ENCODE assay signal across 10 mouse cellular contexts in the genomic region with DNA sequence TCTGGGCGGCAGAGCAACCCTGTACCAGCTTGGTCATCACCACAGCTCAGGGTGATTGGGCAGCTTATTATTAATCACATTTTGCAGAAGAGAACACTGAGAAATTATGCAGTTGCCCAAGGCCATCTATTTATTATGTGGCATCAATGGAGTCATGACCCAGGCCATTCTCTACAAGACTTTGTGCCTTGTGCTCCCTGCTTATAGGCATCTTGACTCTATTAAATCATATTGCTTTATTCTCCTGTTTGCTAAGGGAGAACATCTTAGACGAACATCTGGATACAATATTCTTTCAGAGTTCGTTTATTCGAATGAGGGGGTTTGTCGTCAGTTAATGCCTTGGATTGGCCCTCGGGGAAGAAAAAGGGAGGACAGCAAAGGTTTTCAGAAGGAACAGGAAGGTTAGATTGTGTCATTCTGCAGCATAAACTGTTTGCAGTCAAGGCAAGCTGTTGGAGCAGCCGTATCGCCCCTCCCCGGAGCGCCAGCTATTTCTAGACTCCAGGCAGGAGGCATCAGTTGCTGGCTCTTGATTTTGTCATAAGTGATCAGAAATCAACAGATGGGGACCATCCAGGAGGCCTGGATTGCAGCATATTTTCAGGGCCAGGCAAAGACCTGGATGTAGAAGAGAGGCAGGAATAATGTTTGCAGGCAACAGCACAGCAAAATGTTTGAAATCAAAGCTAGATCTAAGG.
DNase-seq lines count a peak whose midpoint lies in the region; ATAC-seq and TF ChIP-seq lines count a peak whose summit lies in the region.
"Had no signal": no experiment of that assay in that cellular context is flagged by ENCODE, and none has a peak within 500 bp of the region (broad histone marks: within the 10 kb centered on the region; RNA-seq: fewer than 3 reads in every experiment).

No protein-coding gene starts in this region.

- intact Hi-C loops in left cerebral cortex, postnatal 4 days (cut with DNase I), result no loop called here
- intact Hi-C loops in gastrocnemius, postnatal 14 days (cut with DNase I; ENCODE audit: low total_unique reads), result no loop called here

- DNase-seq in left cerebral cortex, postnatal 4 days, result peak; percentile 64
- no peak for DNase-seq in left cerebral cortex, adult 9 months (ENCODE audit: low spot score in 2 of 2)
- DNase-seq in cerebellum, adult 9-11 months, result peak; percentile 95
- DNase-seq in limb, embryonic 14.5 days (ENCODE audit: low spot score), result peak; percentile 60
- no peak for DNase-seq in gastrocnemius, postnatal 14 days
- DNase-seq: heart, adult 2 months had no signal

- no peak for ATAC-seq in hindbrain, embryonic 15.5 days (ENCODE audit: low FRiP score, low read depth)
- peak; percentile 44; the same call in 1 of the 2 replicates for ATAC-seq in limb, embryonic 14.5 days (ENCODE audit: low FRiP score, low read depth)
- ATAC-seq in kidney, embryonic 16.5 days (ENCODE audit: low FRiP score, low TSS enrichment), result no peak
- ATAC-seq: intestine, embryonic 15.5 days had no signal

- no peak overlapping the region for H3K4me2 ChIP-seq in hindbrain, embryonic 15.5 days
- H3K4me2 ChIP-seq in limb, embryonic 14.5 days (replicated peaks; ENCODE audit: low read depth, low read length, severe bottlenecking), result no peak overlapping the region
- no peak overlapping the region for H3K4me2 ChIP-seq in kidney, embryonic 16.5 days (replicated peaks; ENCODE audit: low read depth, low read length)
- H3K4me2 ChIP-seq: intestine, embryonic 15.5 days had no signal

- TF ChIP-seq POLR2A in limb, embryonic 14.5 days (IDR thresholded peaks at IDR 0.05; ENCODE audit: borderline replicate concordance, extremely low read depth, insufficient read depth, insufficient read length), result no peak

- no peak overlapping the region for H3K4me3 ChIP-seq in hindbrain, embryonic 15.5 days
- H3K4me3 ChIP-seq in limb, embryonic 14.5 days (replicated peaks; ENCODE audit: low read length), result no peak overlapping the region
- no peak overlapping the region for H3K4me3 ChIP-seq in kidney, embryonic 16.5 days (ENCODE audit: low read length)
- H3K4me3 ChIP-seq: heart, adult 2 months; intestine, embryonic 15.5 days; midbrain, embryonic 10.5 days had no signal

- H3K27ac ChIP-seq in hindbrain, embryonic 15.5 days (replicated peaks), result 0 out of 2 replicates have a peak overlapping the region, but pooled peaks have one; percentile 30
- 0 out of 2 replicates have a peak overlapping the region, but pooled peaks have one; percentile 30 for H3K27ac ChIP-seq in limb, embryonic 14.5 days (replicated peaks; ENCODE audit: low read depth, low read length)
- H3K27ac ChIP-seq in kidney, embryonic 16.5 days (ENCODE audit: low read length), result no peak overlapping the region
- H3K27ac ChIP-seq: heart, adult 2 months; intestine, embryonic 15.5 days; midbrain, embryonic 10.5 days had no signal

- no peak overlapping the region for H3K9ac ChIP-seq in hindbrain, embryonic 15.5 days
- H3K9ac ChIP-seq in limb, embryonic 14.5 days (ENCODE audit: low read depth, low read length, severe bottlenecking), result no peak overlapping the region
- no peak overlapping the region for H3K9ac ChIP-seq in kidney, embryonic 16.5 days (replicated peaks; ENCODE audit: low read length)
- H3K9ac ChIP-seq: intestine, embryonic 15.5 days had no signal

- H3K4me1 ChIP-seq in hindbrain, embryonic 15.5 days (replicated peaks), result peaks cover 16% of the 10 kb centered on the region
- peaks cover 21% of the 10 kb centered on the region for H3K4me1 ChIP-seq in limb, embryonic 14.5 days (ENCODE audit: control insufficient read depth, insufficient read depth, low read length)
- H3K4me1 ChIP-seq in kidney, embryonic 16.5 days (ENCODE audit: insufficient read depth, low read length), result peaks cover 12% of the 10 kb centered on the region; the same call in 1 of the 2 replicates
- H3K4me1 ChIP-seq: intestine, embryonic 15.5 days; midbrain, embryonic 10.5 days had no signal

- no peaks in the 10 kb centered on the region for H3K9me3 ChIP-seq in hindbrain, embryonic 15.5 days
- H3K9me3 ChIP-seq in limb, embryonic 14.5 days (ENCODE audit: control insufficient read depth, low read length), result no peaks in the 10 kb centered on the region
- no peaks in the 10 kb centered on the region for H3K9me3 ChIP-seq in kidney, embryonic 16.5 days (ENCODE audit: low read length)
- H3K9me3 ChIP-seq: intestine, embryonic 15.5 days; midbrain, embryonic 10.5 days had no signal

- H3K36me3 ChIP-seq in hindbrain, embryonic 15.5 days, result no peaks in the 10 kb centered on the region
- no peaks in the 10 kb centered on the region for H3K36me3 ChIP-seq in limb, embryonic 14.5 days (ENCODE audit: control insufficient read depth, insufficient read depth, low read length)
- no peaks in the 10 kb centered on the region for H3K36me3 ChIP-seq in kidney, embryonic 16.5 days (ENCODE audit: insufficient read depth, low read length)
- H3K36me3 ChIP-seq: intestine, embryonic 15.5 days; midbrain, embryonic 10.5 days had no signal

- 62% methylated on average over 10 of the region's 10 CpGs for WGBS in hindbrain, embryonic 15.5 days
- WGBS in limb, embryonic 14.5 days, result 29% methylated on average over 10 of the region's 10 CpGs
- 56% methylated on average over 10 of the region's 10 CpGs for WGBS in kidney, embryonic 16.5 days

- H3K27me3 ChIP-seq in hindbrain, embryonic 15.5 days, result no peaks in the 10 kb centered on the region
- no peaks in the 10 kb centered on the region for H3K27me3 ChIP-seq in limb, embryonic 14.5 days (ENCODE audit: control insufficient read depth, insufficient read depth, low read length)
- no peaks in the 10 kb centered on the region for H3K27me3 ChIP-seq in kidney, embryonic 16.5 days (ENCODE audit: insufficient read depth, low read length)
- H3K27me3 ChIP-seq: intestine, embryonic 15.5 days had no signal

Comparison
In these comparisons a context has a peak if more than half of its experiments do, and no peak if none do; other contexts are left out.
1. DNase-seq: peak in left cerebral cortex, postnatal 4 days (single experiment), cerebellum, adult 9-11 months (single experiment) and limb, embryonic 14.5 days (single experiment); none in left cerebral cortex, adult 9 months (0 of 2) and gastrocnemius, postnatal 14 days (single experiment).